Mouse (Mus musculus) adrenal gland, adult (tissue): ENCODE data around the gene Cyb561d1.
A peak's percentile ranks its signal among the peaks of the same experiment; 100 is the strongest.
"Not testable (repeated sequence)": the region's sequence is repeated elsewhere in the genome, so short reads cannot be mapped to it uniquely, and the experiment has no call there.

Experiments
- DNase-seq, 2 experiments: peaks; one replicate each; pipeline ENCODE4 v3.0.0; 2022 to 2023; ENCODE audit warnings: low spot score in 1 of 2; ENCODE audit not compliant: inconsistent age in 2 of 2

Gene Cyb561d1

DNA sequence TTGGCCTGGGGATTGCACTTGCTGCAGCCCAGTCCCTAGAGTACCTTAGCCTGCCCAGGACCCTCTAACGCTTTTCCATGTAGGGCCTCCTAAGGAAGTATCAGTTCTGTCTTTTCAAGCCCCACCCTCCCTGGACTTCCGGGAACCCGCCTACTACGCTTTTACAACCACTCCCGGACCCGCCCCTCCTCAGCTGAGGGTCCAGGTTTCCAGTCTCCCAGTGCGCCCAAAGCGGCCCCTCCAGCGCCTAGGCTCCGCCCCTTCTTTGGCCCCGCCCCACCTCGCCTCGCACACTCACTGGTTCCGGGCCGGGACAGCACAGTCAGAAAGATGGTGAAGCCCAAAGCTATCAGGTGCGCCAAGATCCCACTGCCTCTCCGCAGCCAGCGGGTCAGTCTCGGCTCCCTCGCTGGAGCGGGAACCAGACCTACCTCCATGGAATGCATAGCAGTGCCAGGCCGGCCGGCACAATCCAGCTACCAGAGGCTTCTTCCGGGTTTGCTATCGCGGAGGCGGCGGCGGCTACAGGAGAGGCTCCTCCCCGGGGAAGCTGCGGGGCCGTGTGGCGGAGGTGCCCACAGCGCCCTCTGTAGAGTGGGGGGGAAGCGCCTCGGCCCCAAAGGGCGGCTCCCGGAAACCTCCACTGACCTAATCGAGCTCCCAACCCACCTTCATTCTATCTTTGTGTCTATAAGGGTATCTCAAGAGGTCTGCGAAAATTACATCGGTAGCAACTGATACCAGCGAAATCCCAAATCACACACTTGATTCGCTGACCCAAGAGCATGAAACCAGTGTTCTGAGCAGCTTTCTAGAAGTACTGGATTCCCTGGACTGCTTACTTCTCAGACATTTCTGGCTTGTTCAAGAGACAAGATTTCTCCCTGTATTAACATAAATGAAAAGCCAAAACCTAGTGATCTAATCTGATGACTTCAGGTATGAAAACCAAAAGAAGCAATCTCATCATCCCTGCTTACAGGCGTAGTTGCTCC lies at the start of gene Cyb561d1:
TSS of gene Cyb561d1 (minus strand) at position 884 of the 995 bp plus-strand sequence.
- DNase-seq = peak; percentile 98 to 99

- no peak for DNase-seq
Measured at GRCm38 (mm10) chr3:108246857-108247256, 45.8 kb upstream of the Cyb561d1 start.

DNA sequence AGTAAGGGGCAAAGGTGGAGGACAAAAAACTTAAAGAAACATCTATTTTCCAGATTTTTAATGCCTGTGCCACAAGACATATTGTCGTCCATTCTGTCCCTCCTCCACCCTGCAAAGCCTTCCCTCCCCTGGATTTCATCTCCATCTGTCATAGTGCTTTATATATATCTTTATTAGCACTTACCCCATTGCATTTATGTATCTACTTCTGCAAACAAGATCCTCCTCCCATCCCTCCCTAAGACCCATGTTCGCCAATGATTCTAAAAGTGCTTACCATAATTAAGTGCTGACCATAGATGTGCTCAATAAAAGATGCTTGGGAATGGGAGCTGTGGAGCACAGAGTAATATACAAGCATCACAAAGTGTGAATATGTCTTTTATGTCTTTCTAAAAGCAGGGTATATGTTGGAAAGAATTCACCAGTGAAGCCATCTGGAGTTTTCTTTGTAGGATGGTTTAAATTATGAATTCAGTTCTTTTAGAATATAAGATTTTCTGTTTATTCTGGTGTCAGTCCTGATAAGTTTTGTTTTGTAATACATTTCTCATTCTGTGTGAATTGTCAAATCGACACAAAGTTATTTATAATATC lies 40.3 kb upstream of the Cyb561d1 start:
- DNase-seq = no peak

DNA sequence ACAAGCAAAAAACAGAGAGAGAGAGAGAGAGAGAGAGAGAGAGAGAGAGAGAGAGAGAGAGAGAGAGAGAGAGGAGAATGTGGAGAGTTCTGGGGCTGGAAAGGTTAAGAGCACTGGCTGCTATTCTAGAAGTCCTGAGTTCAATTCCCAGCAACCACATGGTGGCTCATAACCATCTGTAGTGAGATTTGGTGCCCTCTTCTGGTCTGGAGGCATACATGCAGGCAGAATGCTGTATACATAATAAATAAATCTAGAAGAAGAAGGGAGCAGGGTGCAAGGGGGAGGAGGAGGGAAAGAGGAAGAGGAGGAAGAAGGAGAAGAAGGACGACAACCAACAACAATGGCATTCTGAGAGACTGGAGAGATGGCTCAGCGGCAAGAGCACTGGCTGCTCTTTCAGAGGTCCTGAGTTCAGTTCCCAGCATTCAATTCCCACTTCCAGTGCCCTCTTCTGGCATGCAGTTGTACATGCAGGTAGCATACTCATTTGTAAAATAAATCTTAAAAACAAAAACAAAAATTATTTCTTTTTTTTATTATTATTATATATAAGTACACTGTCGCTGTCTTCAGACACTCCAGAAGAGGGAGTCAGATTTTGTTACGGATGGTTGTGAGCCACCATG lies 36.6 kb upstream of the Cyb561d1 start:
- not testable (repeated sequence) for DNase-seq

DNA sequence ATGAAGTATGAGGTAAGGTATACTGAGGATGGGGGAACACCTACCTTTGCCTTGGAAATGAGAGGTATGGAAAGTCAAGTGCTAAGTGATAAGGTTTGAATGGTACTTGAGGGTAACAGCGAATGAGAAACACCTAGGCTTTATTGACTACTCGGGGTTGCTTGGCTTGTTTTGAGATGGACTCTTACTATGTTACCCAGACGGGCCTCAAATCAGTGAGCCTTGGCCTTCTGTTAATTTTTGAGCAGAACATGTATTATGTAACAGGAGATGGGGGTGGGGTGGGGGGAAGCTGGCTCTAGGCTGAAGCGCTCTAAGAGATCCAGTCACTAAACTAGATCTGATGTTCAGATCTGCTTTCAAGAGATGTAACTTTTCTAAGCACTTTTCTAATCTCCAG lies 30.6 kb upstream of the Cyb561d1 start:
- DNase-seq = no peak

GRCm38 (mm10) chr3:108227521-108227920 lies 26.5 kb upstream of the Cyb561d1 start:
- no peak for DNase-seq

DNA sequence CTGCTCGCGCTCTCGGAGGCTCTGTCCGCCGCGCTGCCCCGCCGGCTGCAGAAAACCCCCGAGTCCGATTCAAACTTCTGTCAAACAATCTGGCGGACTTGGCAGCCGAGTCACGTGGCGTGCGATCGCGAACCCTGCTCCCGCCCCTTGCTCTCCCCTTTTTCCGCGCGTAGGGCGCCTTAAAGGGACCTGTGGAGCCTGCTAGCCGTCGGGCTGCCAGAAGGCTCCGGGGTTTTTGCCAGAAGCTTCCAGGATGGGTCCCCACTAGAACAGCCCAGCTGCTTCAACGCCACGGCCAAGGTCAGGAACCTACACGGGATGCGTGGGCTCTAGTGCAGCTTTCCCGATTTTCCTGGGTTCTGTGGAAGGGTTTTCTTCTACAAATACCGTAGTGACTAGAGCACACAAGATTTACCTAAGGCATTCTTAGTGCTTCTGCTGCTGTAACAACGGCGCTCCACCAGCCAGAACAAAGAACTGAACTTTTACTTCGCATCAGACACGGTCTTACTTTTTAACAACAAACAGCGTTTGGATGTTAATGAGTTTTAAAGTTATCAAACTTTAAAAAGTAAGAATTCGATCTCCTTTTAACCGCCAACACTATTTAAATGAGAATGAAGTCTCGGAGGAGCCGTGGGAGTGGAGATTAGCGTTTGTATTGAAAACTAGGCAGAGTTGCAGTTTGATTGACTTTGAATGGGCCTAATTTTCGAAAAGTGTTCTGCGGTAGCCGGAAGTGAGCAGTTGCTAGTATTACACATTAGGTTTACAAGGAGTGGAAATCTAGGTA lies 25.7 kb upstream of the Cyb561d1 start, which contains the start of gene Sypl2:
TSS of gene Sypl2 (minus strand) at position 91 of the 793 bp plus-strand sequence.
- peak; percentile 57 to 82 for DNase-seq

DNA sequence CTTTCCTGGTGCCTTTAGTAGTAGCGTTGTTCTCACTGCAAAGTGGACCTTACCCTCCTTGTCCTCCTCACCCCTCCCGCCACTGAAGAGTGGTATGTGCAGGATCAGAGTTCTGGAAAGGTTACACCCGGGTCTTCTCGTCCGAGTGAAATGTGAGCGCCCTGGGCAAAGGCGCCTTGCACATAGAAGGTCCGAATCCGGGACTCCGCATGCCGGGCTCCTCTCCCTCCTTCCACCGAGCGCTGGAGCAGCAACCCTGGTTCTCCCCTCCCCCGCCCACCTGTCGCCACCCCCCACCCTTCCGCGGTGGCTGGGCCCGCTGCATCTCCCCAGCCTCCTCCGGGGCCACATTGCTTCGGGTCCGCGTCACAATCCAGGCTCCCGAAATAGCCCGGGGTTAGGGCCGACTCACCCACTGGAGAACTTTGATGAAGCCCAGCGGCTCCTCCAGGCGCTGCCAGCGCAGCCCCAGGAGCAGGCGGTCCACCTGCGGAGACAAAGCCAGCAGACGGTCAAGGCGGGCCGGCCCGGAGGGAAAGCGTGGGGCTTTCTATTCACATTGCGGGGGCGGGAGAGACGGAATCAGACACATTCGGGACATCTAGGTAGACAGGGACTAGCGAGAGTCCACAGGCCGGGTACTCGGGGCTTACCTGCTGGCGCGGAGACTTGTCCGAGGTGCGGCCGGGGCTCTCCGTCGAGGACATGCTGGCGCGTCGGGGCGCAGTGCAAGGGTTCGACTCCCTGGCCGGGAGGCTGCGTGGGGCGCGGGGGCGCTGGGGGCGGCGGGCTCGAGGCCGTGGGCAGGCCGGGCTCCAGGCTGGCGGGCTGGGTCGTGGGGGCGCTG lies 24.9 kb upstream of the Cyb561d1 start:
- peak; percentile 20 to 59 for DNase-seq

GRCm38 (mm10) chr3:108220661-108221060 lies 19.6 kb upstream of the Cyb561d1 start:
- DNase-seq = no peak

GRCm38 (mm10) chr3:108214734-108215133 lies 13.7 kb upstream of the Cyb561d1 start:
- peak in 1 of 2 experiments; percentile 51 for DNase-seq

- peak; percentile 18 to 39 for DNase-seq
Measured at GRCm38 (mm10) chr3:108212406-108212805, 11.4 kb upstream of the Cyb561d1 start.

DNA sequence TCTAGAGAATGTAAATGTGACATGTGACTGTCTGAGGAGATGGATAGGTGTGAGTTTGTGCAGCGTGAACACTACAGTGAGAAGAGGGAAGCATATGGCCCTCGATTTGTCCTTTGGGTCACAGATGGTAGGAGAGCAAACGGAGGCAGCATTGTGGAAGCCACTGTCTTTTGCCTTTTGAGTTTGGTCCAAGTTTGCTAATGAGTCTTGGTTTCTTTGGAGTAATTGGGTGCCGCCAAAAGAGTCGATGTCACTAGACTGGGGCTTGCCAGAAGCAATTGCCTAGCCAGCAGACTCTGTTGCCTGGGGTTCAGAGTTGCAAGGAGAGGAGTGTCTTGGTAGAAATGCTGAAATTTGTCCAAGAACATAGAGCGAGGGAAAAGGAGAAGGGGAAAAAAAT lies 10.8 kb upstream of the Cyb561d1 start:
- DNase-seq = peak in 1 of 2 experiments; percentile 33

- DNase-seq = no peak
Measured at GRCm38 (mm10) chr3:108210771-108211139, 9.7 kb upstream of the Cyb561d1 start, which contains the start of gene Atxn7l2. Gene Atxn7l2, minus strand, starts transcription at chr3:108210934.

DNA sequence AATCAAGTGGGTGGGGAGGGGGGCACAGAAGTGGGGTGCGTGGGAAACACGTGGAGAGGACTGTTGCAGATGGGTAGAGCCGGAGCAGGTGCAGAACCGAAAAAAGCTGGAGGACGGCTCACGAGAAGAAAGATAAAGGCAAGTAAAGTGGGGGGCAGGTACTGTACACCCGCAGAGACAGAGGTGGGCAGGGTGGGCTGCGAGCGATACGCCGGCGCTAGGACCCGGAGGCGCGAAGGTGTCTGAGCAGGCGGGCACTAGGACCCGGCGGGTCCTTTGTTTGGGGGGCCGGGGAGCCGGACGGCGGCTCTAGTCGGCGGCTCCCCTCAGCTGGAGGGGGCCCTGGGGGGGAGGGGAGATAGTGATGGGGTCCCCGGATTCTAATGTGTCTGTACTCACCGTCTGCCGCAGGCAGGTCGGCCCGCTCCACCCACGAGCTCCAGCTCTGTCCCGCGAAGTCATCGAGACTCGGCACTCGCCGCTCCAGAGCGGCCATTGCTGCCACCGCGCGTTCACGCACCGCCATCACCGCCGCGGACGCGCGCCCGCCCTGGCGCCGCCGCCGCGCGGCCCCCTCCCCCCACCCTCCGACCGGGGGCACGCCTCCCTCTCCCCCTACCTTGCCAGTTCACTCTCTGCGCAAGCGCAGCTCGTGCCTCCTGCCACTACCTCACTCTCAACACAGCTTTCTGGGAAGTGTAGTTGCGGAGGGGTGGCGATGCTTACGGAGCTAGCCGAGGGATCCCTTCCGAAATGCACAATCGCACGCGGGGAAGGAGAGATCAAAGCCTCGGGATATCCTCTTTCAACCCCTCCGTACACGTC lies 9.1 kb upstream of the Cyb561d1 start:
- peak; percentile 95 to 97 for DNase-seq

DNA sequence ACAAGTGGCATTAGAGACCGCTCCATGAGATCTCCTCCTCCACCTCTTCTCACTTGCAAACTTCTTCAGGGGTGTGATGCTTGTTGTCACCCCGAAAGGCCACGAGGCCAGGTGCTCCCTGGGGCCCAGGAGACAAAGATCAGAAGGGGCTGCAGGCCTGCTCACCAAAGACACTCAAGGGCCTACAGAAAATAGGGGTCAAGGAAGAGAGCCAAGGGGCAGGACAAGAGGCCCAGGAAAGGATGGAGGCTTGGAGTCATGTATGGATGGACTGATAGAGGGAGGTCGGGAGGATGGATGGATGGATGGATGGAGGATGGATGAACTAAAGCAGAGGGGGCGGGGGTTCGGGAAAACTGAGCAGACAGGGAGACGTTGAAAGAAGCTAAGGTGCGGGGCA lies 8.5 kb upstream of the Cyb561d1 start:
- peak in 1 of 2 experiments; percentile 33 for DNase-seq

GRCm38 (mm10) chr3:108209001-108209400 lies 8.0 kb upstream of the Cyb561d1 start:
- DNase-seq = peak; percentile 11 to 23

DNA sequence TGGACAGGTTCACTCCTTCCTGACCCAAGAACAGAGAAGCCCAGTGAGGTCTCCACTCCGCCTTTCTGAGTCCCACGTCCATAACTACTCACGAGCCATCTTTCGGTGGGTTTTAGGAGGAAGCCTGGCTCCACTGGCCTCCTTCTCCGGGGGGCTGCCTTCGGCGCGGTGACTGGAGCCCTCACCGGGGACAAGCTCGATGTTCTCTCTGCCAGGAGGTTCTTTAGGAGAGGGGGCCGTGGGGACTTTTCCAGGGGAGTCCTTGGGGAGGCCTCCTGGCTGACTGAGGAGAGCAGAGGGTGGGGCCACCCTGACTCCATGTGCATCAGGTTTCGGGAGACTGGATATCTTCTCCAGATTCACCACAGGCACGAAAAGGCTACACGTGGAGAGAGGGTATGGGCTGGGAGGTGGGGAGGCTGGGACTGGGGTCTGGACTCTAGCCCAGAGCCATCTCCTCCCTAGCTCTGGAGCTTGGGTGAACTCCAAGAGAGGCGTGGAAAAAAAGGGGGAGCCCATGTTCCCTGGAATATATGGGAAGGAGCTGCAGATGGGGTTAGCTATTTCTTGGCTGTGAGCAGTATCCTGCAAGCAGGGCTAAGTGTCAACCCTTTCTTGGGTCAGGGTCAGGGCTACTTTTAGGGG lies 5.8 kb upstream of the Cyb561d1 start:
- peak; percentile 25 to 29 for DNase-seq

GRCm38 (mm10) chr3:108205601-108206000 lies 4.6 kb upstream of the Cyb561d1 start:
- peak; percentile 44 to 62 for DNase-seq
